17 mouse cellular contexts compared by ENCODE assay signal in the genomic region with DNA sequence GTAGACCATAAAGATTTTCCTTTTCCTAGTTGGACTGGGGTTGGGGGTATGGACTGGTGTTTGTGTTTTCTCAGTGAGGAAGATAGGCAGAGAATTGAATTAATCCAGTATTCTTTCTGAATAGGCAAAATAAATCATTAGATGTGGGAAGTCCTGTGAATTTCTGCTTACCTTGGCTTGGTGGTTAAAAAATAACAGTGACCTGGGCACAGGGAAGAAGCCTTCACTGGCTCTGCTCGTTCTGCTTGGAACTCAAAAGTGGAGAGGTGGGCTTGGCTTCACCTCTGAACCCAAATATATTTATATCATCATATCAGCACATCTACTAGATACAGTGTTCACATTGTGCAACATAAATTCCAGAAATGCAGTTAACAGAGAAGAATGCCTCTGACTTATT. TPM values are rescaled to one million over a fixed set of nuclear protein-coding genes. Genes with fewer than 3 reads are reported as not detected.
A peak's percentile ranks its signal among the peaks of the same experiment; 100 is the strongest.
DNase-seq lines count a peak whose midpoint lies in the region; ATAC-seq lines count a peak whose summit lies in the region.
"Had no signal": no experiment of that assay in that cellular context is flagged by ENCODE, and none has a peak within 500 bp of the region (broad histone marks: within the 10 kb centered on the region; RNA-seq: fewer than 3 reads in every experiment).

No protein-coding gene starts in this region.

- H3K27ac ChIP-seq in heart, embryonic 13.5 days (replicated peaks): no peak overlapping the region
- H3K27ac ChIP-seq in kidney, embryonic 15.5 days: no peak overlapping the region
- H3K27ac ChIP-seq in liver, embryonic 16.5 days (ENCODE audit: low read length): peak overlapping the region; percentile 85
- H3K27ac ChIP-seq: embryonic facial prominence, embryonic 10.5 days; forebrain, embryonic 15.5 days; hindbrain, embryonic 15.5 days; intestine, embryonic 15.5 days; midbrain, embryonic 13.5 days; neural tube, embryonic 13.5 days had no signal

- no peak overlapping the region for H3K4me3 ChIP-seq in heart, embryonic 13.5 days
- H3K4me3 ChIP-seq in kidney, embryonic 15.5 days (replicated peaks): no peak overlapping the region
- no peak overlapping the region for H3K4me3 ChIP-seq in liver, embryonic 16.5 days (ENCODE audit: low read depth, low read length)
- H3K4me3 ChIP-seq: embryonic facial prominence, embryonic 10.5 days; forebrain, embryonic 15.5 days; hindbrain, embryonic 15.5 days; intestine, embryonic 15.5 days; midbrain, embryonic 13.5 days; neural tube, embryonic 13.5 days had no signal

- H3K27me3 ChIP-seq in heart, embryonic 13.5 days (replicated peaks): no peaks in the 10 kb centered on the region
- no peaks in the 10 kb centered on the region for H3K27me3 ChIP-seq in kidney, embryonic 15.5 days
- no peaks in the 10 kb centered on the region for H3K27me3 ChIP-seq in liver, embryonic 16.5 days (ENCODE audit: control insufficient read depth, insufficient read depth, low read depth, low read length)
- H3K27me3 ChIP-seq: forebrain, embryonic 15.5 days; hindbrain, embryonic 15.5 days; intestine, embryonic 15.5 days; midbrain, embryonic 13.5 days; neural tube, embryonic 13.5 days had no signal

- H3K4me2 ChIP-seq in heart, embryonic 13.5 days: peak overlapping the region; percentile 44
- 0 out of 2 replicates have a peak overlapping the region, but pooled peaks have one; percentile 1 for H3K4me2 ChIP-seq in kidney, embryonic 15.5 days
- H3K4me2 ChIP-seq in liver, embryonic 16.5 days (ENCODE audit: low read depth, low read length): peak overlapping the region; percentile 69
- H3K4me2 ChIP-seq: forebrain, embryonic 15.5 days; hindbrain, embryonic 15.5 days; intestine, embryonic 15.5 days; midbrain, embryonic 13.5 days; neural tube, embryonic 13.5 days had no signal

- ATAC-seq in heart, embryonic 13.5 days (ENCODE audit: extremely low read depth, insufficient number of reproducible peaks, low FRiP score, low TSS enrichment): no peak
- ATAC-seq in kidney, embryonic 15.5 days (replicated peaks; ENCODE audit: low FRiP score): no peak
- no peak for ATAC-seq in liver, embryonic 16.5 days (ENCODE audit: low read depth)
- ATAC-seq: forebrain, embryonic 15.5 days; intestine, embryonic 15.5 days; midbrain, embryonic 13.5 days had no signal

- intact Hi-C loops in heart, postnatal 36 days (cut with DNase I): loop anchor here (2.0 kb wide), 1 partner anchor 132 kb away; no protein-coding TSS in a partner anchor

- peaks cover 12% of the 10 kb centered on the region; the same call in 1 of the 2 replicates for H3K36me3 ChIP-seq in heart, embryonic 13.5 days
- peaks cover 7% of the 10 kb centered on the region; the same call in 1 of the 2 replicates for H3K36me3 ChIP-seq in kidney, embryonic 15.5 days
- H3K36me3 ChIP-seq in liver, embryonic 16.5 days (ENCODE audit: control insufficient read depth, insufficient read depth): peaks cover 16% of the 10 kb centered on the region
- H3K36me3 ChIP-seq: forebrain, embryonic 15.5 days; hindbrain, embryonic 15.5 days; intestine, embryonic 15.5 days; midbrain, embryonic 13.5 days; neural tube, embryonic 13.5 days had no signal

- H3K9ac ChIP-seq in heart, embryonic 13.5 days: no peak overlapping the region
- H3K9ac ChIP-seq in kidney, embryonic 15.5 days: no peak overlapping the region
- peak overlapping the region; percentile 54; the same call in 1 of the 2 replicates for H3K9ac ChIP-seq in liver, embryonic 16.5 days (ENCODE audit: low read depth, low read length)
- H3K9ac ChIP-seq: forebrain, embryonic 15.5 days; hindbrain, embryonic 15.5 days; intestine, embryonic 15.5 days; midbrain, embryonic 13.5 days; neural tube, embryonic 13.5 days had no signal

- no peaks in the 10 kb centered on the region for H3K9me3 ChIP-seq in heart, embryonic 13.5 days
- no peaks in the 10 kb centered on the region for H3K9me3 ChIP-seq in kidney, embryonic 15.5 days (replicated peaks)
- no peaks in the 10 kb centered on the region for H3K9me3 ChIP-seq in liver, embryonic 16.5 days (replicated peaks; ENCODE audit: control insufficient read depth, low read length)
- H3K9me3 ChIP-seq: embryonic facial prominence, embryonic 10.5 days; forebrain, embryonic 15.5 days; hindbrain, embryonic 15.5 days; intestine, embryonic 15.5 days; midbrain, embryonic 13.5 days; neural tube, embryonic 13.5 days had no signal

- 48% methylated on average over 1 of the region's 1 CpGs for WGBS in heart, embryonic 13.5 days
- WGBS in kidney, embryonic 15.5 days: 29% methylated on average over 1 of the region's 1 CpGs
- WGBS in liver, embryonic 16.5 days (ENCODE audit: insufficient replicate concordance): 43% methylated on average over 1 of the region's 1 CpGs

- no peak for DNase-seq in heart, postnatal 36 days
- no peak for DNase-seq in kidney, postnatal 4 days
- peak; percentile 37 to 61 for DNase-seq in kidney, postnatal 36 days
- DNase-seq in ovary, postnatal 14 days (ENCODE audit: low spot score): no peak
- DNase-seq: cerebellum, adult 8-10 months; gastrocnemius, postnatal 36 days; heart, postnatal 4 days; lung, postnatal 14 days had no signal

- H3K4me1 ChIP-seq in heart, embryonic 13.5 days: peaks cover 63% of the 10 kb centered on the region
- peaks cover 35% of the 10 kb centered on the region for H3K4me1 ChIP-seq in kidney, embryonic 15.5 days
- H3K4me1 ChIP-seq in liver, embryonic 16.5 days (ENCODE audit: control insufficient read depth, low read depth, low read length): peaks cover 40% of the 10 kb centered on the region

RNA-seq across cellular contexts. Expression of gene Picalm, which starts 18.5 kb away (rescaled TPM):
- polyA plus RNA-seq in heart, embryonic 13.5 days (2015; fragmentation: Nextera tagmentation; extraction: Ambion mirVana): 29.1 and 31.0 TPM in 2 replicates
- total RNA-seq in heart, postnatal 36 days (2021): 100 to 1,000 TPM; 113 to 122 TPM
- polyA plus RNA-seq in kidney, embryonic 15.5 days (2015; fragmentation: Nextera tagmentation; extraction: Ambion mirVana): 39.1 and 39.9 TPM in 2 replicates
- polyA plus RNA-seq in liver, embryonic 16.5 days (2015; fragmentation: Nextera tagmentation; extraction: Ambion mirVana): 43.6 and 49.6 TPM in 2 replicates

Comparison
In these comparisons a context has a peak if more than half of its experiments do, and no peak if none do; other contexts are left out.
1. DNase-seq: peak in kidney, postnatal 36 days (2 of 2); none in heart, postnatal 36 days (0 of 2), kidney, postnatal 4 days (0 of 2) and ovary, postnatal 14 days (single experiment).
2. H3K4me2 ChIP-seq: peak in every context shown above with its lines; median percentile 69 in liver, embryonic 16.5 days; 44 in heart, embryonic 13.5 days; 1 in kidney, embryonic 15.5 days.